Mouse (Mus musculus) cerebellum, adult 2 months (tissue): ENCODE measurements at regions not wholly inside any gene's neighbourhood (a gene's known extent, or its start where the extent isn't known, plus 50 kb on each side); places are given as distances from the start of the nearest gene placed in this dataset.

ENCODE experiments used
- CTCF ChIP-seq: fragments of 200-500 bp; IDR thresholded peaks from 2 replicates; pipeline ENCODE4 v1.5.1; 2011; ENCODE audit warnings: low read depth, mild to moderate bottlenecking, control low read depth, low read length, moderate library complexity, borderline replicate concordance; ENCODE audit not compliant: insufficient read depth
- POLR2A ChIP-seq: fragments of 200-500 bp; IDR thresholded peaks from 2 replicates; pipeline ENCODE4 v1.6.1; 2011; ENCODE audit warnings: low read length, control low read depth, borderline replicate concordance; ENCODE audit not compliant: insufficient read depth

DNA sequence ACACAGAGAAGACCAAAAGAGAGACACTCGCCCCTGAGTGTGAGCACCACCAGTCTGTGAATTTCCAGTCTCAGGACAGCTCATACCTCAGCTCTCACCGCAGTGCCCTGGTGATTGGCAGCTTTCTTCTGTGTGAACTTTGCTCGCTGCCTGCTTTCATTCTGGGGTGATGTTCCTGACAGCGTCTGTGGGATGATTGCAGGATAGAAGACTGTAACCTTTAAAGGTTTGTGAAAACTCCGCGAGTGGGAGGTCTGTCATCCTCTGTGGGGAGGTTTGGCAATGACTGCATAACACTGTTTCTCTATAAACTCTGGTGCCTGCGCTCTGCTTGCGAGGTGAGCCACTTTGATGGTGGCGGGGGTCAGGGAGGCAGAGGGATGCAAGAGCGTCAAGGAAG lies 169.7 kb downstream of the Drd1 start:
- TF ChIP-seq POLR2A (no peak), CTCF (no peak)
